Mouse (Mus musculus): Measurements from ENCODE around the gene Fam53b.

DNA sequence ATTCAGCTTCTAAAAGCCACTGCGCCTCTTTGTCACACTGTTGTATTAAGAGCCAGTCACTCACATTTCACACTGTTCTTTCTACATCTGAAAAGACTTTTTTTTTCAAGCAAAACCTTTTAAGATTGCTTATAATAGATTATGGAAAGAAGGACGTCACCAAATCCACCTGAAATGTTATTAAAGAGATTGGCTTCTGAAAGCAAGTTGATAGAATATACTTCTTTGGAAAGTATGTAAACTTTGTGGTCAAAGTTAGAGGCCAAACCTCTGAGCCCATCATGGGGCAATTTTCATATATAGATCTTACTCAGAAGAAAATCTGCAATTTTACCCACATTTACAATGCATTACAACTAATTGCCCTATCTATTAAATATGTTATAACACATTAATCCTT lies 2.8 kb upstream of the Fam53b start:
- TF ChIP-seq POLR2A (IDR thresholded peaks at IDR 0.05; ENCODE audit: insufficient read length, low read depth) (no peak), E2F4 (IDR thresholded peaks at IDR 0.05; ENCODE audit: insufficient read depth) (no peak), MYOD1 (IDR thresholded peaks at IDR 0.05; ENCODE audit: control insufficient read depth in 1 of 3, insufficient read length in 2 of 3, low read depth in 2 of 3) (no peak), USF1 (IDR thresholded peaks at IDR 0.05; ENCODE audit: low read depth) (no peak), POLR2AphosphoS2 (IDR thresholded peaks at IDR 0.05; ENCODE audit: insufficient read length, low read depth) (no peak), REST (IDR thresholded peaks at IDR 0.05; ENCODE audit: insufficient read depth, insufficient read length) (no peak), CEBPB (IDR thresholded peaks at IDR 0.05; ENCODE audit: insufficient read depth, poor library complexity, severe bottlenecking) (no peak), MYOG (IDR thresholded peaks at IDR 0.05; ENCODE audit: control insufficient read depth in 1 of 3, insufficient read depth in 1 of 3, insufficient read length in 2 of 3, low read depth in 2 of 3) (no peak), MAX (IDR thresholded peaks at IDR 0.05; ENCODE audit: low read depth) (no peak), SRF (IDR thresholded peaks at IDR 0.05; ENCODE audit: control insufficient read depth, insufficient read length, low read depth) (no peak)
